Mouse (Mus musculus) heart, embryonic 16.5 days (tissue): ENCODE data around the gene Tbc1d25. TPM values are rescaled to one million over a fixed set of nuclear protein-coding genes. Genes with fewer than 3 reads are reported as not detected.

ENCODE experiments used
- ATAC-seq: fragments of 200-750 bp; cut with Nextera tagmentation; replicated peaks from 2 replicates; pipeline ENCODE4 v1.8.0; 2017; ENCODE audit warnings: moderate number of reproducible peaks; ENCODE audit not compliant: insufficient read depth, low FRiP score; ENCODE audit errors: extremely low read depth
- H3K27ac ChIP-seq: fragments of 300-500 bp; sonication (generic); 2 replicates; pipeline ENCODE4 v1.5.1; 2014; ENCODE audit warnings: mild to moderate bottlenecking, low read length, control low read depth, moderate library complexity
- H3K27me3 ChIP-seq: fragments of 300-500 bp; sonication (generic); 2 replicates; pipeline ENCODE4 v1.6.1; 2014; ENCODE audit warnings: low read length, mixed read lengths; ENCODE audit not compliant: control insufficient read depth, insufficient read depth
- H3K36me3 ChIP-seq: fragments of 300-500 bp; sonication (generic); 2 replicates; pipeline ENCODE4 v1.6.1; 2014; ENCODE audit not compliant: control insufficient read depth, insufficient read depth
- H3K4me1 ChIP-seq: fragments of 300-500 bp; sonication (generic); 2 replicates; pipeline ENCODE4 v1.6.1; 2014; ENCODE audit warnings: low read length, mixed read lengths; ENCODE audit not compliant: control insufficient read depth, insufficient read depth
- H3K4me2 ChIP-seq: fragments of 300-500 bp; sonication (generic); 2 replicates; pipeline ENCODE4 v1.6.1; 2014; ENCODE audit warnings: low read depth, mild to moderate bottlenecking, control low read depth, low read length
- H3K4me3 ChIP-seq: fragments of 300-500 bp; sonication (generic); 2 replicates; pipeline ENCODE4 v1.5.1; 2014; ENCODE audit warnings: mild to moderate bottlenecking, control low read depth, low read length
- H3K9ac ChIP-seq: fragments of 300-500 bp; sonication (generic); 2 replicates; pipeline ENCODE4 v1.6.1; 2014; ENCODE audit warnings: low read length, control low read depth
- H3K9me3 ChIP-seq: fragments of 300-500 bp; sonication (generic); replicated peaks from 2 replicates; pipeline ENCODE4 v1.6.1; 2016; ENCODE audit warnings: low read length; ENCODE audit not compliant: control insufficient read depth
- WGBS: fragments of 180-500 bp; shearing (Covaris S2); extraction: QIAGEN DNeasy Blood & Tissue Kit; methylation state at CpG from one replicate; pipeline ENCODE4 v1.1.7; 2014; 5-methylcytosine and 5-hydroxymethylcytosine counted together
- polyA plus RNA-seq: library from polyadenylated mRNA; unstranded; fragments of >200 nt; fragmentation: Nextera tagmentation; extraction: Ambion mirVana; gene quantifications from 2 replicates; pipeline ENCODE4 v1.2.1, GENCODE M21; 2015

Gene Tbc1d25
- 10.4 and 11.8 TPM in 2 replicates for polyA plus RNA-seq

DNA sequence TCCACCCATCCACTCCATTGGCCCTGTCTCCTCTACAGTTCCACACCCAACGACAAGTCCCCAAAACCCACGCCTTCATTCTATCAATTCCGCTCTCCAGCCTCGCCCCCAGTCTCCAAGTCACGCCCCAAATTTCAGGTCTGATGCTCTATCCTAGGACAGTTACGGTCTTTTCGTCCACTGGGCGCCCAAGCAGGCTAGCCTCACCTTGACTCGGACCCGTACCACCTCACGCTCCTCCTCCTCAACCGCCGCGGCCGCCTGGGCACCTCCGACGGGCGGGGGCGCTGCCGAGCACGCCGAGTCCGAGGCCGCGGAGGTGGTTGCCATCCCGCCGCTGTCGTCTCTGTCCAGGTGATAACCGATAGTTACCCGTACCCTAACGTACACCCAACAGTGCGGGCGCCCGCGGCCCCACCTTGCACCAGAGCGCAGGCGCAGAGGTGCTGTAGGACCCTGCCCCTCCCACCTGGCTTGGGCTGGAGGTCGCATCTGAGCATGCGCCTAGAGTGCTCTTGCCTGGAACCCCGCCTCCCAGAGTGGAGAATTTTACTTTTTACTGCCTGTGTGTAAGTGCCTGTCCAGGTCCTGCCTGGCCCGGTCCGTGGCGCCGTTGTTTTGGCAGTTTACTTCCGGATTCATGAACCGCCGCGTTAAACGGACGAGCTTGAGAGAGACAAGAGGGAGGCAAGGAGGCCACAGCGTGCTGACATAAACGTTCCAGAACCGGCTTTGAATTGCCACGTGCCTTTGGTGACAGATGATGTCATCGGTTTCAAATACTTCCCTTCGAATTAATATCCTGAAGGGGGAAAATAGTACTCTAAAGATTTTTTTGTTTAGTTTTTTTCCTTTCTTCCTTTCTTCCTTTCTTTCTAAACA is at the start of gene Tbc1d25:
Tbc1d25 (minus strand) TSS at position 678 of the 882 bp plus-strand sequence.
- WGBS: 7% methylated on average over 56 of the region's 56 CpGs

DNA sequence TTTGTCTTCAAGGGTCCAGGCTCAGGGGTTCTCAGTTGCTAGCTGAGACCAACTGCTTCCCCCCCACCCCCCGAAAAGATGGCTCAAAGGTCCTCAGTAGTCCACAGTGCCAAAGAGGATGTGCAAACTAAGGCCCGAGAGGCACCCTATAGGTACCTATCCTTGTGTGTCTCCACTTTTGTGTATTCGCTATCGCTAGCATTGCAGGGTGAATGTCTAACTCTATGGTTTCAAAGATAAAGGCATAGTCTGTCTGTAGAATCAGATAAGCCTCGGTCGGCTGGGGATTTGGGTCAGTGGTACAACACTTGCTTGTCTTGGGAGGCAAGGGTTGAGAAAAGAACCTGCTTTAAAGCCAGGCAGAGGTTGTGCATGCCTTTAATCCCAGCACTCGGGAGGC is 47.5 kb upstream of the Tbc1d25 start:
- no peaks in the 10 kb centered on the region for H3K9me3 ChIP-seq
- no peaks in the 10 kb centered on the region for H3K36me3 ChIP-seq
- no peaks in the 10 kb centered on the region for H3K27me3 ChIP-seq
- no peak overlapping the region for H3K4me2 ChIP-seq
- no peak for ATAC-seq
- H3K27ac ChIP-seq: no peak overlapping the region
- no peak overlapping the region for H3K4me3 ChIP-seq
- 73% methylated on average over 7 of the region's 7 CpGs for WGBS
- no peaks in the 10 kb centered on the region for H3K4me1 ChIP-seq
- no peak overlapping the region for H3K9ac ChIP-seq

More for the DNA sequence above, at the start of gene Tbc1d25:
- Histone ChIP-seq H3K4me2 (peak within 1 kb of the TSS; percentile 71), H3K27me3 (no peaks in the 10 kb centered on the region), H3K27ac (peak within 1 kb of the TSS; percentile 65), H3K9ac (peak within 1 kb of the TSS; percentile 80), H3K4me3 (peak within 1 kb of the TSS; percentile 76), H3K9me3 (no peaks in the 10 kb centered on the region), H3K4me1 (peaks cover 3% of the 10 kb centered on the region; the same call in 1 of the 2 replicates), H3K36me3 (no peaks in the 10 kb centered on the region; the same call in 1 of the 2 replicates)
- ATAC-seq: peak; percentile 94

DNA sequence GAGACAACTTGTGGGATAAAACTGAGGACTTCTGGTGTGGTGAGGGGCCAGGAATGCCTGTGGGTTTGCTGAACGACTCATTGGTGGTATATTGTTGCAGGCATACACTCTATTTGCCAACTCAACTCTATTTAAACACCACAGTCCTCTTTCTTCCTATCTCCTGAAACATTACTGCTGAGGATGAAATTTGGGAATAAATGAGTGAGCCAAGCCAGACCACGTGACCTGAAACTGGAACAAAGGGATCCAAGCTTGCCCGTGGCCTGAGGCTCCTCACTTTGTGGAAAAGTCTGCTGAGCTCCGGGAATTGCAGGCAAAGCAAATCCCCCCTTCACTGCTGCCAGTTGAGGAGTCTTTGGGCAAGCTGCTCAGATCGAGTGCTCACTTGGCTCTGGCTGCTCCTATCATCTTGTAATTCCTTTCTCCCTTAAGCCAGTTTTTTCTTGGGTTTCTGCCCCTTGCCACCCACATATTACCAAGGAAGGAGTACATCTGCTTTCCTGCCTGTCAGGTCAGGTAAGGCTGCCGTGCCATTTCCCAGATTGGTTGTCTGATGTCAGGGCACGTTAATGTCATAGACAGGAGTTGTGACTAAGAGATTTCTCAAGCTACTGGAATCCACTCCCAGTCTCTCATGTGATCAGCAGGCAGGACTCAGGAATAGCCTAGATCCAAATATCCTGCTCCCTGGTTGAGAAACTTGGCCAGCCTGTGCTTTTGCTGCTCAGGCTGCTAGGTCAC is 46.9 kb upstream of the Tbc1d25 start:
- H3K9ac ChIP-seq: no peak overlapping the region
- no peaks in the 10 kb centered on the region for H3K9me3 ChIP-seq
- H3K4me3 ChIP-seq: no peak overlapping the region
- 56% methylated on average over 7 of the region's 7 CpGs for WGBS
- no peaks in the 10 kb centered on the region for H3K4me1 ChIP-seq
- ATAC-seq: no peak
- H3K4me2 ChIP-seq: no peak overlapping the region
- no peaks in the 10 kb centered on the region for H3K36me3 ChIP-seq
- no peak overlapping the region for H3K27ac ChIP-seq
- no peaks in the 10 kb centered on the region for H3K27me3 ChIP-seq

DNA sequence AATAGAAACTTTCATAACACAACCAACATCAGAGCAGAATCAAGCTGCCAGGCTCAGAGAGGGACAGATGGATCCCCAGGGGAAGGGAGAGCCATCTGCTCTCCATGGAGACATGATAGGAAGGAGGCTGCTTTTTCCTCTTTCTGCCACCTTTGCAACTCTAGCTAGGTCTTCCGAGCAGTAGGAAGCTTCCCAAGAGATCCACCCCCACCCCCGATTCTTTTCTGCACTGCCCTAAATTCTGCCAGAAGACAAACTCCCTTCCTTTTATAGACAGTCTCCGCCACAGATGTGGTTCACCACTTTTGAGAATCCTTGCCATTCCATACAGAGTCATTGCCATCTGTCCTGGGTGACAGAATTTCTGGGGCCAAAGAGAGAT is 46.3 kb upstream of the Tbc1d25 start:
- WGBS: 58% methylated on average over 3 of the region's 3 CpGs
- Histone ChIP-seq H3K4me1 (no peaks in the 10 kb centered on the region), H3K4me2 (no peak overlapping the region), H3K4me3 (no peak overlapping the region), H3K9ac (no peak overlapping the region), H3K27ac (no peak overlapping the region), H3K27me3 (no peaks in the 10 kb centered on the region), H3K36me3 (no peaks in the 10 kb centered on the region), H3K9me3 (no peaks in the 10 kb centered on the region)
- ATAC-seq: no peak

DNA sequence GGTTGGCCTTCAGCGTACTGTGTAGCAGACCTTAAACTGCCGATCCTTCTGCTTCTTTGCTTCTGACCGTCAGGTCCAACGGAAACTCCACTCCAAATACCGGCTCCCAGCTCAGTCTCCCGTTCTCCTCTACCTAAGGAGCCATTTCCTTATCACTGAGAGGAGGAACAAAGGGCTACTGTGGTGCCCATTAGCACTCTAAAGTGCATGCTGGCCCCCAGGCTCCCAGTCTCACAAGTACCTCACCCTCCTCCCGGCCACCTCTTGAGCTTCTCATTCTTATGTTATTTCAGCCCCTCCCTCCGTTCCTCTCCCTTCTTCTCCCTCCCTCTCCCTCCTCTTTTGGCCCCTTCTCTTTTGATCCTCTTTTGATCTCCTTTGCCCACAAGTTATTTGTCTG is 43.7 kb upstream of the Tbc1d25 start:
- no peak for ATAC-seq
- no peak overlapping the region for H3K4me3 ChIP-seq
- no peaks in the 10 kb centered on the region; the same call in 1 of the 2 replicates for H3K9me3 ChIP-seq
- 26% methylated on average over 8 of the region's 8 CpGs for WGBS
- no peak overlapping the region for H3K9ac ChIP-seq
- no peak overlapping the region for H3K4me2 ChIP-seq
- no peak overlapping the region for H3K27ac ChIP-seq
- H3K36me3 ChIP-seq: no peaks in the 10 kb centered on the region
- no peaks in the 10 kb centered on the region for H3K4me1 ChIP-seq
- H3K27me3 ChIP-seq: no peaks in the 10 kb centered on the region

DNA sequence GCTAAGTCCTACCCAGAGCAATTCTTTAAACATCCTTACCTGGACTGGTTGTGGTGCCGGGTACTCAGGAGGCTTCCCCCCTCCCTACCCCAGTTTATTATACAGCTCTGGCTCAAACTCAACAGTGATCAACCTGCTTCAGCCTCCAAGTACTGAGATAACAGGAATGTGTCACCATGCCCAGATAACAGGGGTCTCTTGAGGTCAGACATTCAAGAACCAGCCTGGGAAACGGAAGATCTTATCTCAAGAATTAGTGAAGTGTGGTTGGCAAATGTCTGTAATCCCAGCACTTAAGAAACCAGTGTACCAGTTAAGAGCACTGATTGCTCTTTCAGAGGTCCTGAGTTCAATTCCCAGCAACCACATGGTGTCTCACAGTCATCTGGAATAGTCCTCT is 42.1 kb upstream of the Tbc1d25 start:
- Histone ChIP-seq H3K27ac (no peak overlapping the region), H3K4me1 (no peaks in the 10 kb centered on the region), H3K27me3 (no peaks in the 10 kb centered on the region), H3K9ac (no peak overlapping the region), H3K36me3 (no peaks in the 10 kb centered on the region), H3K9me3 (no peaks in the 10 kb centered on the region; the same call in 1 of the 2 replicates), H3K4me3 (no peak overlapping the region), H3K4me2 (no peak overlapping the region)
- no peak for ATAC-seq
- WGBS: 33% methylated on average over 2 of the region's 2 CpGs

DNA sequence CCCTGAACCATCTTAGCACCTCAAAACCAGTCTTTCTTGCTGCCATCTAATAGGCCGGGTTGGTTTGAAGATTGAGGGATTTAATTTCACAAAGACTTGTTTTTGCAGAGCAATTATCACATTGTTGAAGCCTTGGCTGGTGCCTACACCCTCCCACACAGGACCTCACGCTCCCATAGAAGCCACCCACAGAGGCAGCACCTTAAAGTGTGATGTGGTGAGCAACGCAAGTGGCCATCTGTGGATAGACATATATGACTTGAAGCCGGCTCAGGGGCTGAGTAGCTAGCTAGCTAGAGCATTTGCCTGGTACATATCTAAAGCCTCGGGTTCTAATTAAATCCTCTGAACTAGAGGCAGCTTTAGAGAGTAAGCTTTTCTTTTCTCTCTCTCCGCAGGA is 41.4 kb upstream of the Tbc1d25 start:
- H3K9ac ChIP-seq: no peak overlapping the region
- H3K36me3 ChIP-seq: no peaks in the 10 kb centered on the region
- no peaks in the 10 kb centered on the region for H3K27me3 ChIP-seq
- H3K4me3 ChIP-seq: no peak overlapping the region
- no peaks in the 10 kb centered on the region; the same call in 1 of the 2 replicates for H3K9me3 ChIP-seq
- ATAC-seq: no peak
- H3K4me2 ChIP-seq: no peak overlapping the region
- 36% methylated on average over 6 of the region's 6 CpGs for WGBS
- no peaks in the 10 kb centered on the region for H3K4me1 ChIP-seq
- H3K27ac ChIP-seq: no peak overlapping the region

DNA sequence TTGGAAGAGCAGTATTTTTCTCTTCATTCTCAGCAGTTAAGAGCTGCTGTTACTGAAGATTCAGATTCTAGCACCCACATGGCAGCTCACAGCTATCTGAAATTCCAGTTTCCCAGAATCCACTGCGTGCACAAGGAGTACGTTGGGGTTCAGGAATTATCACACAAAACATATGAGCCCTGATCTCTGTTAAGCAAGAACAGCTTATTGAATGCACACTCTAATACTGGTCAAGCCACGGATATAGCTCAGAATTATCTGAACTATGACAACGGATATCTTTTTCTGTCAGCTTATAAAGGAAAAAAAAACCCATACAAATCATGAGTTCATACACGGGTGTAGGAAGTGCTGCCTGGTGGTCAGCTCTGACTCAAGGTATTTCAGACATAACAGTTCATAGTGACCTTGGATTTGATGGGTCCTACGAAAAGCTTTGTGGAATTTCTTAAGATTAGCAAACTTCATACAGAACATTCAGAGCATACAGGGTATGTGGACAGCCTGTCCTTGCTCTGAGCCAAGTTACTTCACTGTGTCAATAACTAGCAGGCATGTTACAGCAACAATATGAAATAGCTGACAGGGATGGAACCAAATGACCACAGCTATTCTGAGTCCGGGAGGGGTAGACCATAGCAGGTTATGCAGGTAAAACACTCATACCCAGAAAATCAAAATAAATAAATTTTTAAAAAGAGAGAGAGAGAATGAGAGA is 35.7 kb upstream of the Tbc1d25 start:
- Histone ChIP-seq H3K4me2 (no peak overlapping the region), H3K9ac (no peak overlapping the region), H3K9me3 (no peaks in the 10 kb centered on the region; the same call in 1 of the 2 replicates), H3K4me1 (0 out of 2 replicates have a peak, but pooled peaks cover 2% of the 10 kb centered on the region), H3K36me3 (no peaks in the 10 kb centered on the region), H3K4me3 (no peak overlapping the region), H3K27ac (no peak overlapping the region), H3K27me3 (no peaks in the 10 kb centered on the region; the same call in 1 of the 2 replicates)
- no peak for ATAC-seq
- 65% methylated on average over 7 of the region's 7 CpGs for WGBS
